ENCODE assay signal across 15 mouse cellular contexts in the genomic region with DNA sequence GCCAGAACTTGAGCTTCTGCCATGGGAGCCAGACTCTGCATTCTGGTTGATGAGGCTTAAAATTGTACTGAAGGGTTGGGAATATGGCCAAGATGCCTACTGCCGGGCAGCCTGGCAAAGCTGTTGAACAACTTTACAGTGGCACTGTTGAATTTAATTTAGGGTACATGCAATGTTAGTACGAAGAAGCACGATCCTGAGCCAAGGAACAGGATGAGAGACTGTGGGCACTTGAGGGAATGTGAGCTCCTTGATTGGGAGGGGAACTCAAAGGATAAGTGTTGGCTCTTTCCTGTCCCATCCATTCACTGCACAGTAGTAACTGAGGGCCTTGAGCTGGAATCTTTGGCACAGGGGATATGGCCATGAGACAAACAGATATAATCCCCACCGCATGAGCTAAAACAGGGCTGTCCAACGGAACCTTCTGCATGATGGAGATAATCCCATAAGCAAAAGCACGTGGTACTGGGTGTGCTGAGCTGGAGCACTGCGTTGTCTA. TPM values are rescaled to one million over a fixed set of nuclear protein-coding genes. Genes with fewer than 3 reads are reported as not detected.
DNase-seq lines count a peak whose midpoint lies in the region; ATAC-seq and TF ChIP-seq lines count a peak whose summit lies in the region.
"Had no signal": no experiment of that assay in that cellular context is flagged by ENCODE, and none has a peak within 500 bp of the region (broad histone marks: within the 10 kb centered on the region; RNA-seq: fewer than 3 reads in every experiment).

No protein-coding gene starts in this region.

- no peak overlapping the region for H3K27ac ChIP-seq in gastrocnemius, adult 2 months
- H3K27ac ChIP-seq: heart, embryonic 13.5 days had no signal

- peak; percentile 54 to 65 for DNase-seq in cerebellum, postnatal 14 days
- DNase-seq in cerebellum, adult 8-10 months = no peak
- peak; percentile 31 to 69 for DNase-seq in layer of hippocampus, adult 18-20 months (ENCODE audit: low spot score in 2 of 2)
- no peak for DNase-seq in layer of hippocampus, postnatal 25 days (ENCODE audit: extremely low spot score in 1 of 2, low spot score in 1 of 2)
- DNase-seq in right cerebral cortex, adult 2 months (ENCODE audit: low spot score in 2 of 2) = peak; percentile 27 to 29
- no peak for DNase-seq in right cerebral cortex, postnatal 14 days
- DNase-seq in gastrocnemius, adult 2 months = no peak
- DNase-seq: lung, adult 18-20 months; spleen, adult 18-20 months had no signal

- H3K4me3 ChIP-seq in gastrocnemius, adult 2 months = no peak overlapping the region
- H3K4me3 ChIP-seq: heart, embryonic 13.5 days; left cerebral cortex, adult 2 months; megakaryocyte, embryonic 14.5 days had no signal

- ATAC-seq in activated CD4-positive, CD25-positive, alpha-beta regulatory T cell, adult 4 months = no peak
- ATAC-seq: intestine, embryonic 16.5 days had no signal

- no peak for TF ChIP-seq CTCF in gastrocnemius, adult 2 months (IDR thresholded peaks at IDR 0.05)

- intact Hi-C loops in gastrocnemius, adult 2 months (cut with DNase I) = no loop called here

RNA-seq across cellular contexts. Expression of a gene that starts 8.5 kb away (rescaled TPM):
- 10 to 100 TPM; 43.7 to 45.7 TPM for total RNA-seq in layer of hippocampus, adult 18-20 months (2021)
- 10 to 100 TPM; 40.1 to 45.0 TPM for total RNA-seq in layer of hippocampus, postnatal 25 days (2021)
- total RNA-seq in gastrocnemius, adult 2 months (2021) = 10 to 100 TPM in 1 of 2 experiments, 1 to 10 TPM in 1; 9.8 to 10.6 TPM
- polyA plus RNA-seq in activated CD4-positive, CD25-positive, alpha-beta regulatory T cell, adult 4 months (2017; shearing (Covaris generic)) = 10 to 100 TPM; 53.3 to 60.8 TPM

RNA-seq across cellular contexts. Expression of a gene that starts 14.9 kb away (rescaled TPM):
- total RNA-seq in layer of hippocampus, adult 18-20 months (2021) = 10 to 100 TPM; 83.2 to 98.7 TPM
- 10 to 100 TPM; 78.3 to 94.9 TPM for total RNA-seq in layer of hippocampus, postnatal 25 days (2021)
- total RNA-seq in gastrocnemius, adult 2 months (2021) = 10 to 100 TPM; 29.1 to 33.0 TPM
- 10 to 100 TPM; 46.4 to 48.9 TPM for polyA plus RNA-seq in activated CD4-positive, CD25-positive, alpha-beta regulatory T cell, adult 4 months (2017; shearing (Covaris generic))

RNA-seq across cellular contexts. Expression of a gene that starts 14.9 kb away (rescaled TPM):
- 10 to 100 TPM; 11.7 to 14.5 TPM for total RNA-seq in layer of hippocampus, adult 18-20 months (2021)
- 10 to 100 TPM; 13.4 to 13.6 TPM for total RNA-seq in layer of hippocampus, postnatal 25 days (2021)
- total RNA-seq in gastrocnemius, adult 2 months (2021) = 10 to 100 TPM in 1 of 2 experiments, 1 to 10 TPM in 1; 9.8 to 10.4 TPM
- 1 to 10 TPM; 6.0 to 8.2 TPM for polyA plus RNA-seq in activated CD4-positive, CD25-positive, alpha-beta regulatory T cell, adult 4 months (2017; shearing (Covaris generic))

RNA-seq across cellular contexts. Expression of a gene that starts 16.9 kb away (rescaled TPM):
- not detected for total RNA-seq in layer of hippocampus, adult 18-20 months (2021)
- under 1 TPM; 0.17 to 0.23 TPM for total RNA-seq in layer of hippocampus, postnatal 25 days (2021)
- under 1 TPM in 1 of 2 experiments, not detected in 1; 0.11 TPM for total RNA-seq in gastrocnemius, adult 2 months (2021)
- not detected for polyA plus RNA-seq in activated CD4-positive, CD25-positive, alpha-beta regulatory T cell, adult 4 months (2017; shearing (Covaris generic))
- total RNA-seq: left cerebral cortex, adult 2 months had no signal

RNA-seq across cellular contexts. Expression of a gene that starts 27.7 kb away (rescaled TPM):
- 1 to 10 TPM; 1.7 to 2.2 TPM for total RNA-seq in layer of hippocampus, adult 18-20 months (2021)
- total RNA-seq in layer of hippocampus, postnatal 25 days (2021) = 1 to 10 TPM; 1.4 to 2.1 TPM
- total RNA-seq in gastrocnemius, adult 2 months (2021) = not detected
- polyA plus RNA-seq in activated CD4-positive, CD25-positive, alpha-beta regulatory T cell, adult 4 months (2017; shearing (Covaris generic)) = not detected
- polyA plus RNA-seq: neural tube, embryonic 14.5 days had no signal

Comparison
In these comparisons a context has a peak if more than half of its experiments do, and no peak if none do; other contexts are left out.
1. DNase-seq: peak in cerebellum, postnatal 14 days (2 of 2), layer of hippocampus, adult 18-20 months (2 of 2) and right cerebral cortex, adult 2 months (2 of 2); none in cerebellum, adult 8-10 months (single experiment), layer of hippocampus, postnatal 25 days (0 of 2), right cerebral cortex, postnatal 14 days (single experiment) and gastrocnemius, adult 2 months (single experiment).